20 mouse cellular contexts compared by ENCODE assay signal in the genomic region with DNA sequence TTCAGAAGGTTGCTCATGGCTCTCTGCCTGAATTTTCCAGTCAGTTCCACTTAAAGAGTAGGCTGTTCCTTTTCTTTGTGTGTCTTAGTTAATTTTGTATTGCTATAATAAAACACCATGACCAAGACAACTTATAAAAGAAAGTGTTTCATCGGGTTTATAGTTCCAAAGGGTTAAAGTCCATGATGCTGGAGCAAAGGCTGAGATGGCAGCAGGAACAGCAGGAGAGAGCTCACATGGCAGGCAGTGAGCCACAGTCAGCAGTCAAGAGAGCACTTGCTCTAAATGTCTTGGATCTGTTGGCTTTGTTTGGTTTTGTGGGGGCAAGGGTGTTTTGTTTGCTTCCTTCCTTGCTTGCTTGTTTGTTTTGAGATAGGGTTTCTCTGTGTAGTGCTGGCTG.
"Had no signal": no experiment of that assay in that cellular context is flagged by ENCODE, and none has a peak within 500 bp of the region (broad histone marks: within the 10 kb centered on the region; RNA-seq: fewer than 3 reads in every experiment).

No protein-coding gene starts in this region.

- H3K9me3 ChIP-seq: kidney, embryonic 15.5 days; limb, embryonic 12.5 days; limb, embryonic 15.5 days; liver, embryonic 13.5 days; midbrain, embryonic 12.5 days; midbrain, embryonic 15.5 days; neural tube, embryonic 12.5 days; neural tube, embryonic 15.5 days; stomach, embryonic 15.5 days had no signal

- H3K4me3 ChIP-seq: kidney, embryonic 15.5 days; limb, embryonic 12.5 days; limb, embryonic 15.5 days; liver, embryonic 13.5 days; midbrain, embryonic 12.5 days; midbrain, embryonic 15.5 days; neural tube, embryonic 12.5 days; neural tube, embryonic 15.5 days; stomach, embryonic 15.5 days had no signal

- H3K27me3 ChIP-seq: kidney, embryonic 15.5 days; limb, embryonic 12.5 days; limb, embryonic 15.5 days; liver, embryonic 13.5 days; midbrain, embryonic 12.5 days; midbrain, embryonic 15.5 days; neural tube, embryonic 12.5 days; stomach, embryonic 15.5 days had no signal

- H3K9ac ChIP-seq: kidney, embryonic 15.5 days; limb, embryonic 12.5 days; limb, embryonic 15.5 days; liver, embryonic 13.5 days; midbrain, embryonic 12.5 days; midbrain, embryonic 15.5 days; neural tube, embryonic 12.5 days; neural tube, embryonic 15.5 days; stomach, embryonic 15.5 days had no signal

- H3K27ac ChIP-seq: kidney, embryonic 15.5 days; limb, embryonic 12.5 days; limb, embryonic 15.5 days; liver, embryonic 13.5 days; midbrain, embryonic 12.5 days; midbrain, embryonic 15.5 days; neural tube, embryonic 12.5 days; neural tube, embryonic 15.5 days; stomach, embryonic 15.5 days had no signal

- ATAC-seq: midbrain, embryonic 15.5 days had no signal

- DNase-seq: kidney, adult 18-20 months; kidney, postnatal 10 days; left cerebral cortex, postnatal 4 days; liver, embryonic 13.5 days; lung, adult 2 months; lung, postnatal 14 days; lung, postnatal 4 days; right cerebral cortex, adult 18-20 months; right cerebral cortex, postnatal 14 days; right cerebral cortex, postnatal 4 days; spleen, adult 18-20 months; thymus, postnatal 36 days had no signal

- H3K4me2 ChIP-seq: kidney, embryonic 15.5 days; limb, embryonic 12.5 days; limb, embryonic 15.5 days; liver, embryonic 13.5 days; midbrain, embryonic 12.5 days; midbrain, embryonic 15.5 days; neural tube, embryonic 12.5 days; neural tube, embryonic 15.5 days; stomach, embryonic 15.5 days had no signal

- H3K4me1 ChIP-seq: kidney, embryonic 15.5 days; limb, embryonic 12.5 days; limb, embryonic 15.5 days; liver, embryonic 13.5 days; midbrain, embryonic 12.5 days; midbrain, embryonic 15.5 days; neural tube, embryonic 12.5 days; neural tube, embryonic 15.5 days; stomach, embryonic 15.5 days had no signal

- H3K36me3 ChIP-seq: kidney, embryonic 15.5 days; limb, embryonic 12.5 days; limb, embryonic 15.5 days; liver, embryonic 13.5 days; midbrain, embryonic 12.5 days; midbrain, embryonic 15.5 days; neural tube, embryonic 12.5 days; neural tube, embryonic 15.5 days; stomach, embryonic 15.5 days had no signal
